Mouse (Mus musculus): ENCODE measurements around the gene Garem2.

DNA sequence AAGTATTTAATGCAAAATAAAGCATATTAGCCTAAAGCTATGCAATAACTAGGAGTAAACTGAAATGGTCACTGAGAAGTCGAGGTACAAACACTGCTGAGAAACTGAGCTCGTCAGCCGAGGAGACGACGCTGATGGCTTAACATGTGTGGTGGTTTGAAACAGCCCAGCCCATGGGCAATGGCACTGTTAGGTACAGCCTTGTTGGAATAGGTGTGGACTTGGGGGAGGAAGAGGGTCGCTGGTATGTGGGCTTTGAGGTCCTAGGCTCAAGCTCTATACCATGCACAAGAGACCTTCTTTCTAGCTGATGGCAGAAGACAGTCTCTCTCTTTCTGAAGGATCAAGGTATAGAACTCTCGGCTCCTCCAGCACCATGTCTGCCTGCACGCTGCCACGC is 32.3 kb downstream of the Garem2 start:
- TF ChIP-seq CTCF (conservative IDR thresholded peaks at IDR 0.05; ENCODE audit: insufficient read depth, insufficient read length, low read depth, low read length) (no peak), POLR2A (IDR thresholded peaks at IDR 0.05; ENCODE audit: low read depth, low read length) (no peak)

All from kidney, adult 2 months (tissue).